Mouse (Mus musculus) ES-Bruce4 (cell line): ENCODE data around the gene A630089N07Rik. TPM values are rescaled to one million over a fixed set of nuclear protein-coding genes. Genes with fewer than 3 reads are reported as not detected.
"Not testable (repeated sequence)": the region's sequence is repeated elsewhere in the genome, so short reads cannot be mapped to it uniquely, and the experiment has no call there.

Experiments
- H3K27ac ChIP-seq: 2 replicates; pipeline ENCODE4 v1.5.1; 2012; ENCODE audit warnings: low read length, inconsistent platforms; ENCODE audit not compliant: insufficient read depth
- H3K27me3 ChIP-seq: 2 replicates; pipeline ENCODE4 v1.6.1; 2012; ENCODE audit warnings: mild to moderate bottlenecking, low read length, inconsistent platforms; ENCODE audit not compliant: control insufficient read depth, poor library complexity, insufficient read depth, severe bottlenecking
- H3K36me3 ChIP-seq: 2 replicates; pipeline ENCODE4 v1.6.1; 2012; ENCODE audit warnings: inconsistent platforms, mild to moderate bottlenecking, low read length, moderate library complexity; ENCODE audit not compliant: control insufficient read depth, poor library complexity, insufficient read depth, severe bottlenecking
- H3K4me1 ChIP-seq: one replicate; pipeline ENCODE4 v1.8.1; 2011; ENCODE audit warnings: low read length; ENCODE audit not compliant: control insufficient read depth, insufficient read depth
- H3K4me3 ChIP-seq: 2 replicates; pipeline ENCODE4 v1.5.1; 2011; ENCODE audit warnings: low read depth, mild to moderate bottlenecking, low read length
- H3K9ac ChIP-seq: 2 replicates; pipeline ENCODE4 v1.6.1; 2012; ENCODE audit warnings: low read depth, mild to moderate bottlenecking, inconsistent platforms; ENCODE audit not compliant: poor library complexity, severe bottlenecking
- H3K9me3 ChIP-seq: replicated peaks from 2 replicates; pipeline ENCODE4 v1.6.1; 2012; ENCODE audit warnings: mild to moderate bottlenecking, low read length, inconsistent platforms; ENCODE audit not compliant: control insufficient read depth, poor library complexity, insufficient read depth, severe bottlenecking
- CTCF ChIP-seq: IDR thresholded peaks from one replicate; pipeline ENCODE4 v1.8.1; 2011; ENCODE audit warnings: low read depth, low read length
- EP300 ChIP-seq: IDR thresholded peaks from 2 replicates; pipeline ENCODE4 v1.6.1; 2011; ENCODE audit warnings: low read depth, low read length; ENCODE audit not compliant: insufficient read depth
- POLR2A ChIP-seq: IDR thresholded peaks from one replicate; pipeline ENCODE4 v1.8.1; 2011; ENCODE audit warnings: low read length; ENCODE audit not compliant: insufficient read depth
- polyA plus RNA-seq: library from polyadenylated mRNA; stranded (reverse); fragments of >200 nt; gene quantifications from 2 replicates; pipeline ENCODE4 v1.2.4, GENCODE M21; 2011; ENCODE audit warnings: low read depth; ENCODE audit not compliant: missing spikeins, insufficient read depth, insufficient read length

A630089N07Rik gene
- polyA plus RNA-seq, 1 experiment = 32.0 TPM

- peak; percentile 75 for TF ChIP-seq EP300
- not testable (repeated sequence) for H3K9ac ChIP-seq, H3K27ac ChIP-seq, H3K4me3 ChIP-seq, H3K4me1 ChIP-seq, H3K27me3 ChIP-seq, H3K36me3 ChIP-seq
- peaks cover 11% of the 10 kb centered on the region; the same call in 1 of the 2 replicates for H3K9me3 ChIP-seq
Observed at GRCm38 (mm10) chr16:98034971-98035370, 47.3 kb downstream of the A630089N07Rik start.

- H3K36me3 ChIP-seq, H3K9me3 ChIP-seq, H3K27me3 ChIP-seq, H3K4me3 ChIP-seq, H3K27ac ChIP-seq, H3K9ac ChIP-seq, H3K4me1 ChIP-seq: not testable (repeated sequence)
Observed at GRCm38 (mm10) chr16:98026186-98026585, 56.1 kb downstream of the A630089N07Rik start.

- peak overlapping the region; percentile 47; the same call in 1 of the 2 replicates for H3K27ac ChIP-seq
- no peaks in the 10 kb centered on the region for H3K27me3 ChIP-seq
- H3K9me3 ChIP-seq = peaks cover 1% of the 10 kb centered on the region; the same call in 1 of the 2 replicates
- H3K4me3 ChIP-seq = no peak overlapping the region
- no peaks in the 10 kb centered on the region for H3K36me3 ChIP-seq
- TF ChIP-seq POLR2A (no peak), CTCF (peak; percentile 65)
- no peak overlapping the region for H3K9ac ChIP-seq
- H3K4me1 ChIP-seq = no peaks in the 10 kb centered on the region
Observed at GRCm38 (mm10) chr16:98022657-98023345, 59.4 kb downstream of the A630089N07Rik start.

GRCm38 (mm10) chr16:98022081-98022480, 60.2 kb downstream of the A630089N07Rik start:
- H3K4me1 ChIP-seq = no peaks in the 10 kb centered on the region
- TF ChIP-seq CTCF = no peak
- no peak for TF ChIP-seq POLR2A
- TF ChIP-seq EP300 = no peak
- H3K36me3 ChIP-seq = no peaks in the 10 kb centered on the region
- no peak overlapping the region for H3K4me3 ChIP-seq
- H3K9me3 ChIP-seq = peaks cover 8% of the 10 kb centered on the region
- no peak overlapping the region for H3K9ac ChIP-seq
- H3K27me3 ChIP-seq = no peaks in the 10 kb centered on the region
- H3K27ac ChIP-seq = no peak overlapping the region

- not testable (repeated sequence) for H3K36me3 ChIP-seq, H3K27ac ChIP-seq, H3K27me3 ChIP-seq, H3K4me1 ChIP-seq, H3K9me3 ChIP-seq
- Histone ChIP-seq H3K4me3 (peak overlapping the region; percentile 76), H3K9ac (peak overlapping the region; percentile 30)
Observed at GRCm38 (mm10) chr16:97997383-97997731, 84.9 kb downstream of the A630089N07Rik start.

GRCm38 (mm10) chr16:97996616-97997382, 85.5 kb downstream of the A630089N07Rik start, which contains the start of gene B230307C23Rik:
Gene B230307C23Rik, plus strand, starts transcription at chr16:97997315.
- Histone ChIP-seq H3K27ac (peak within 1 kb of the TSS; percentile 89), H3K9ac (peak within 1 kb of the TSS; percentile 30), H3K27me3 (no peaks in the 10 kb centered on the region; the same call in 1 of the 2 replicates), H3K36me3 (no peaks in the 10 kb centered on the region), H3K4me3 (peak within 1 kb of the TSS; percentile 76), H3K9me3 (0 out of 2 replicates have a peak, but pooled peaks cover 2% of the 10 kb centered on the region), H3K4me1 (peaks cover 3% of the 10 kb centered on the region)
- TF ChIP-seq CTCF (no peak), EP300 (no peak), POLR2A (no peak)
